Mouse (Mus musculus): ENCODE results near the gene Elp1.

DNA sequence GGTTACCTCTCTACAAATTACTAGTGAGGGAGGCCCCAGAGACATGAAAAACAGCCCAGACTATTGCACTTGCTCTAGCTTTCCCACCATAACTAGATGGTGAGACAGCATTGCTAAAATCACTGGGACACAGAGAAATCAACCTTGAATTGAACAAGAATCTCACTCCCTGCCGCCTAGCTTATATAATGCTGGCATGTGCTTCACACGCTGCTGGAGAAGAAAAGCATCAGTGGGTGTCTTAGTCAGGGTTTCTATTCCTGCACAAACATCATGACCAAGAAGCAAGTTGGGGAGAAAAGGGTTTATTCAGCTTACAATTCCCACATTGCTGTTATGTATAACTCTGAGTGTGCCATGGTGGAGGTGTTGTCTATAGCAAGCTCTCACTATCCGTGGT, 89.0 kb downstream of the Elp1 start:
- TF ChIP-seq MYOD1 (IDR thresholded peaks at IDR 0.05; ENCODE audit: control insufficient read depth in 1 of 3, insufficient read length in 2 of 3, low read depth in 2 of 3) (no peak), MYOG (IDR thresholded peaks at IDR 0.05; ENCODE audit: control insufficient read depth in 1 of 3, insufficient read depth in 1 of 3, insufficient read length in 2 of 3, low read depth in 2 of 3) (no peak), POLR2AphosphoS2 (IDR thresholded peaks at IDR 0.05; ENCODE audit: insufficient read length, low read depth) (no peak), USF1 (IDR thresholded peaks at IDR 0.05; ENCODE audit: low read depth) (no peak), POLR2A (IDR thresholded peaks at IDR 0.05; ENCODE audit: insufficient read length, low read depth) (no peak), TCF12 (IDR thresholded peaks at IDR 0.05; ENCODE audit: insufficient read depth, poor library complexity, severe bottlenecking) (no peak), MAX (IDR thresholded peaks at IDR 0.05; ENCODE audit: low read depth) (no peak), REST (IDR thresholded peaks at IDR 0.05; ENCODE audit: insufficient read depth, insufficient read length) (no peak), E2F4 (IDR thresholded peaks at IDR 0.05; ENCODE audit: insufficient read depth) (no peak)

Measured in myocyte (in vitro differentiated cells).